Mouse (Mus musculus): ENCODE measurements around the gene Btg1. TPM values are rescaled to one million over a fixed set of nuclear protein-coding genes. Genes with fewer than 3 reads are reported as not detected.
A peak's percentile ranks its signal among the peaks of the same experiment; 100 is the strongest.

Btg1 gene
- polyA plus RNA-seq, 1 experiment from 2014 or later, result 9.5 TPM

DNA sequence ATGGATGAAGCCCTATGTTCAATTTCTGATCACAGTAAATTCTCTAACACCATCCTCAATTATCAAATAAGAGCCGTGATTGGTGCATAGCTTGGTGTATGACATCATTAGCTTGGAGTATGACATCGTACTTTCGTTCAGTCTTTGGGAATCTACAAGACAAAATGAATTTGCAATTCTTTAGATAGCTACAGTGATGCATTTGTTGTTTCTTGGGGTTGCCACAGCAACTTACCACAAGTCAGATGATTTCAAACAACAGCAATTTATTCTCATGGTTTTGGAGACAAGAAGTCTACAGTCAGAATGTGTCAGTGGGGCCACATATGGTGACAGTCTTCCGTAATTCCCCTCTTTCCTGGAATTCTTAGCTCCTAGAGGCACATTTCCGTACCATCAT, 27.0 kb upstream of the Btg1 start:
- ATAC-seq (ENCODE audit: insufficient read depth), result no peak
- no peaks in the 10 kb centered on the region for H3K4me1 ChIP-seq (replicated peaks)
- H3K4me3 ChIP-seq (replicated peaks), result no peak overlapping the region
- no peak overlapping the region for H3K4me2 ChIP-seq
- no peaks in the 10 kb centered on the region for H3K9me3 ChIP-seq (replicated peaks)
- no peak overlapping the region for H3K27ac ChIP-seq (replicated peaks)
- H3K27me3 ChIP-seq, result no peaks in the 10 kb centered on the region
- H3K9ac ChIP-seq, result no peak overlapping the region
- WGBS (ENCODE audit: insufficient replicate concordance), result 67% methylated on average over 5 of the region's 5 CpGs
- H3K36me3 ChIP-seq (replicated peaks), result no peaks in the 10 kb centered on the region

DNA sequence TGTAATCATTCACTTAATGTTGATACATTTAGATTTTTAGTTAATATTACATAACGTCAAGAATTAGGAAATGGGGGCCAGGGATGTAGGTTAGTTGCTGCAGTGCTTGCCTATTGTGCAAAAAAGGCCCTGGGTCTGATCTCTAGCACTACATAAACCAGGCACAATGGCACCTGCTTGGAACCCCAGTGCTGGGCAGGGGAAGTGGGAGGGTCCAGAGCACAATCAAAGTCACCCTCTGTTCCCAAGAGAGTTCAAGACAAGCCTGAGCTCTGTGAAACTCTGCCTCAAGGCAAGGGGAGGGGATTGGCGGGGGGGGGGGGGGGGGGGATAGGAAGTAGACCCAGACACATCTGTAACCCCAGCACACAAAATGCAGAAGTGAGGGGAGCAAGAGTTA, 24.7 kb upstream of the Btg1 start:
- Histone ChIP-seq H3K36me3 (replicated peaks) (no peaks in the 10 kb centered on the region), H3K9ac (no peak overlapping the region), H3K9me3 (replicated peaks) (no peaks in the 10 kb centered on the region), H3K4me3 (replicated peaks) (no peak overlapping the region), H3K27me3 (no peaks in the 10 kb centered on the region), H3K4me2 (no peak overlapping the region), H3K27ac (replicated peaks) (no peak overlapping the region), H3K4me1 (replicated peaks) (no peaks in the 10 kb centered on the region)
- no peak for ATAC-seq (ENCODE audit: insufficient read depth)
- 41% methylated on average over 1 of the region's 2 CpGs for WGBS (ENCODE audit: insufficient replicate concordance)

GRCm38 (mm10) chr10:96595435-96596132, 21.2 kb upstream of the Btg1 start:
- H3K4me1 ChIP-seq (replicated peaks), result no peaks in the 10 kb centered on the region
- H3K4me2 ChIP-seq, result no peak overlapping the region
- no peaks in the 10 kb centered on the region for H3K36me3 ChIP-seq (replicated peaks)
- no peaks in the 10 kb centered on the region for H3K9me3 ChIP-seq (replicated peaks)
- no peaks in the 10 kb centered on the region for H3K27me3 ChIP-seq
- no peak overlapping the region for H3K9ac ChIP-seq
- no peak overlapping the region for H3K27ac ChIP-seq (replicated peaks)
- ATAC-seq (ENCODE audit: insufficient read depth), result no peak
- H3K4me3 ChIP-seq (replicated peaks), result no peak overlapping the region
- 45% methylated on average over 10 of the region's 10 CpGs for WGBS (ENCODE audit: insufficient replicate concordance)

DNA sequence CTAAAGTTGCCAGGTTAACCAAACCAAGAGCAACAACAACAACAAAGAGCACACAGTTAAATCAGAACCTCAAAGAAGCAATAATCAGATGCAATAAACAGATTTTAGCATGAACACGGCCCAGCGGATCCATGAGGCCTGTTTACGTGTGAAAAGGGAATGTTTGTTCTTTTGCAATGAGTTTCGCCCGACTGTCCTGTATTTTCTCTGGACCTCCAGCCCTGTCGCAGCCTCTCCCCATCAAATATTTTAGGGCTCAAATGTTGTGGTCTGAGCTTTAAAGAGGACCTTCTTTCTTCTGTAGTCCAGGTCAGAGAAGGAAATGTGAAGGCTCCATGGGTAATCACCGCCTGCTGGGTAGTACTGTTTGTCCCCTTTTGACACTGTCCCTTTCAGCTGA, 20.4 kb upstream of the Btg1 start:
- Histone ChIP-seq H3K27me3 (no peaks in the 10 kb centered on the region), H3K4me2 (no peak overlapping the region), H3K9ac (no peak overlapping the region), H3K4me3 (replicated peaks) (no peak overlapping the region), H3K27ac (replicated peaks) (no peak overlapping the region), H3K9me3 (replicated peaks) (no peaks in the 10 kb centered on the region), H3K4me1 (replicated peaks) (no peaks in the 10 kb centered on the region), H3K36me3 (replicated peaks) (no peaks in the 10 kb centered on the region)
- ATAC-seq (ENCODE audit: insufficient read depth), result no peak
- WGBS (ENCODE audit: insufficient replicate concordance), result 76% methylated on average over 7 of the region's 7 CpGs

- WGBS (ENCODE audit: insufficient replicate concordance), result 66% methylated on average over 5 of the region's 5 CpGs
- Histone ChIP-seq H3K36me3 (replicated peaks) (no peaks in the 10 kb centered on the region), H3K9me3 (replicated peaks) (no peaks in the 10 kb centered on the region), H3K9ac (no peak overlapping the region), H3K27me3 (no peaks in the 10 kb centered on the region), H3K4me1 (replicated peaks) (no peaks in the 10 kb centered on the region), H3K4me2 (no peak overlapping the region), H3K27ac (replicated peaks) (no peak overlapping the region), H3K4me3 (replicated peaks) (no peak overlapping the region)
- ATAC-seq (ENCODE audit: insufficient read depth), result no peak
Observed at GRCm38 (mm10) chr10:96599641-96600040, 17.2 kb upstream of the Btg1 start.

DNA sequence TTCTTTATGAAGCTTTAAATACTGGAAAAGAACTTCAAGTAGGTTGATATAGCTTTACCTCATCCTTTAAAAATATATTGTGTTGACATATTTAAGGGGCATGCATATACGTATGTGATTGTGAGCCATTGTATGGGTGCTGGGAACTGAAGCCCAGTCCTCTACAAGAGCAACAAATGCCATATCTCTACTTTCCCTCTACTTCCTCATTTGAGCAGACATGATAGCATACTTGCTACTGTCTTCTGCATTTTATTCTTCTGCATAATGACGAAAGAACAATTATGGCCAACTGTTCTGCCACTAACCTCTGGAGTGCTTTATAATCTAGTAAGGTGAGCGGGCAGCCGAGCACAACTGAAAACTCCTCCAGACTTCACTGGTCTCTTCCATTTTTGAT, 15.1 kb upstream of the Btg1 start:
- Histone ChIP-seq H3K9ac (no peak overlapping the region), H3K4me2 (no peak overlapping the region), H3K27me3 (no peaks in the 10 kb centered on the region), H3K9me3 (replicated peaks) (no peaks in the 10 kb centered on the region), H3K27ac (replicated peaks) (no peak overlapping the region), H3K36me3 (replicated peaks) (no peaks in the 10 kb centered on the region), H3K4me1 (replicated peaks) (no peaks in the 10 kb centered on the region), H3K4me3 (replicated peaks) (no peak overlapping the region)
- no peak for ATAC-seq (ENCODE audit: insufficient read depth)
- WGBS (ENCODE audit: insufficient replicate concordance), result 64% methylated on average over 4 of the region's 4 CpGs

DNA sequence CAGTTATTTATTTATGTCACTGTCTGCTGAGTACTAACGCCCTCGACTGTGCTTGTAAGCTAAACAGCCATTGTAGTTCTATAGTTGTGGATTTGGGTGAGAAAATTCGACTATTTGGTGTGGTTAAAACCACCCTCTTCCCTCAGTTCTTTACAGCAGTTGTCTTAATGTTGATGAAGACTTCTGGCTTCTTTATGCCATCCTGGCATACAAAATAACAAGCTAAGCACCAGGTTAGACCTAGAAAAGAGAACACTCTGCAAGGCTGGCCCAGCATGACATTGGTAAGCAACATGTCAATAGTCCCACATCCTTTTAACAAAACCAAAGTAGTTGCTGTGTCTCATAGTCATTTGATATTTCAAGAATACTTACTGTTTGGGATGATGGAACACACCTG, 14.5 kb upstream of the Btg1 start:
- Histone ChIP-seq H3K27me3 (no peaks in the 10 kb centered on the region), H3K9me3 (replicated peaks) (no peaks in the 10 kb centered on the region), H3K4me1 (replicated peaks) (peaks cover 3% of the 10 kb centered on the region; the same call in 1 of the 2 replicates), H3K27ac (replicated peaks) (no peak overlapping the region), H3K4me2 (no peak overlapping the region), H3K4me3 (replicated peaks) (no peak overlapping the region), H3K36me3 (replicated peaks) (no peaks in the 10 kb centered on the region), H3K9ac (no peak overlapping the region)
- ATAC-seq (ENCODE audit: insufficient read depth), result no peak
- 51% methylated on average over 3 of the region's 3 CpGs for WGBS (ENCODE audit: insufficient replicate concordance)

- H3K4me2 ChIP-seq, result no peak overlapping the region
- WGBS (ENCODE audit: insufficient replicate concordance), result 56% methylated on average over 1 of the region's 1 CpGs
- H3K4me3 ChIP-seq (replicated peaks), result no peak overlapping the region
- no peaks in the 10 kb centered on the region for H3K9me3 ChIP-seq (replicated peaks)
- peaks cover 12% of the 10 kb centered on the region for H3K4me1 ChIP-seq (replicated peaks)
- no peaks in the 10 kb centered on the region for H3K27me3 ChIP-seq
- ATAC-seq (ENCODE audit: insufficient read depth), result no peak
- no peak overlapping the region for H3K9ac ChIP-seq
- H3K36me3 ChIP-seq (replicated peaks), result no peaks in the 10 kb centered on the region
- no peak overlapping the region for H3K27ac ChIP-seq (replicated peaks)
Observed at GRCm38 (mm10) chr10:96605168-96605567, 11.6 kb upstream of the Btg1 start.

GRCm38 (mm10) chr10:96605856-96606255, 10.9 kb upstream of the Btg1 start:
- ATAC-seq (ENCODE audit: insufficient read depth), result no peak
- no peak overlapping the region for H3K27ac ChIP-seq (replicated peaks)
- no peak overlapping the region for H3K4me2 ChIP-seq
- H3K36me3 ChIP-seq (replicated peaks), result no peaks in the 10 kb centered on the region
- no peaks in the 10 kb centered on the region for H3K9me3 ChIP-seq (replicated peaks)
- no peak overlapping the region for H3K9ac ChIP-seq
- H3K4me3 ChIP-seq (replicated peaks), result no peak overlapping the region
- H3K4me1 ChIP-seq (replicated peaks), result peaks cover 12% of the 10 kb centered on the region
- no peaks in the 10 kb centered on the region for H3K27me3 ChIP-seq
- WGBS (ENCODE audit: insufficient replicate concordance), result 54% methylated on average over 2 of the region's 2 CpGs

GRCm38 (mm10) chr10:96607617-96608185, 9.1 kb upstream of the Btg1 start:
- Histone ChIP-seq H3K27ac (replicated peaks) (no peak overlapping the region), H3K9ac (no peak overlapping the region), H3K4me1 (replicated peaks) (peaks cover 12% of the 10 kb centered on the region), H3K36me3 (replicated peaks) (no peaks in the 10 kb centered on the region), H3K4me2 (no peak overlapping the region), H3K4me3 (replicated peaks) (no peak overlapping the region), H3K27me3 (no peaks in the 10 kb centered on the region), H3K9me3 (replicated peaks) (no peaks in the 10 kb centered on the region)
- peak; percentile 68 for ATAC-seq (ENCODE audit: insufficient read depth)
- WGBS (ENCODE audit: insufficient replicate concordance), result 48% methylated on average over 4 of the region's 4 CpGs

DNA sequence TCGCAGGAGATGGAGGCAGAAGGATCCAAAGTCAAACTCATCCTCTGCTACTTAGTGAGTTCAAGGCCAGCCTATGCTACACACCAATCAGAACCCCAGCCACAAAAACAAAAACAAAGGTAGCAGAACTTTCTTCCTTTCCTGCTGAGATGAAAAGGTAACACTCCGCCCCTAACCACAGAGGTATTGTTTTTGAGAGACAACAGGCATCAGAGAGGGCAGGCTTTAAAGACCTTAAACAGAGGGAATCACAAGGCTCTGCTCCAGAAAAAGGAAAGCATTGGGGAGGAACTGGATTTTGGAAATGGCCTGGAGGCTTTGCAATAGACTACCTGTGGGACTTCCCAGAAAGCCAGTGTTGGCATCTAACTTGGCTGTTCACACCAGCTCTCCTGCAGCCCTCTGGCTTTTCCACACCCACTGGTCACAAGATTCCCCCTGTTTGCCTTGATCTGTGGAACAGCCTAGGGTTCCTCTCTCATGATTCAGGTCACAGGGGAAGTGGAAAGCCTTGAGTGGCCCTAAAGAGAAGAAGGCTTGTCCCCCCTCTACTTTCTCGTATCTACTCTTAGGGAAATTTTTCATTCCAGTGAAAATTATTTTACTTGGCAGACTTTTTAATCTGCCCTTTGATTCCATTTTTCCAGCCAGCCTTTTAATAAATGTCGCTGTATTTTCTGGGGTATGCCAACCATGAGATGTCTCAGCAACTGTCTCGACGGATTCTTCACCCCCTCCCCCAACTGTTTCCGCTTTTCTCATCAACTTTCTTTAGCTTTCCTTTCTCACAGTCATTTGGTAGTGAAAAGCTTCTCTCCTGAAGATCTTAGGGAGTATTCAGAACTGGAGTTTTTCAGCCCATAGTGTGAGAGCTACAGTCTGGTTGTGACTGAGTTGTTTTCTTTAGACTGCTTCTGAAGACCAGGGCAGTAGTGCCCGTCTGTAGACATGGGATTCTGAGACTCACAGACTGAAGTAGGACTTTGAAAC, 7.2 kb upstream of the Btg1 start:
- 67% methylated on average over 8 of the region's 8 CpGs for WGBS (ENCODE audit: insufficient replicate concordance)
- Histone ChIP-seq H3K4me2 (no peak overlapping the region), H3K36me3 (replicated peaks) (no peaks in the 10 kb centered on the region), H3K4me1 (replicated peaks) (peaks cover 12% of the 10 kb centered on the region), H3K27me3 (no peaks in the 10 kb centered on the region), H3K4me3 (replicated peaks) (no peak overlapping the region), H3K9me3 (replicated peaks) (no peaks in the 10 kb centered on the region), H3K9ac (no peak overlapping the region), H3K27ac (replicated peaks) (no peak overlapping the region)
- ATAC-seq (ENCODE audit: insufficient read depth), result no peak
